ENCODE assay signal across 9 mouse cellular contexts in genomic region chr5:129602071-129602487, GRCm38 (mm10). TPM values are rescaled to one million over a fixed set of nuclear protein-coding genes. Genes with fewer than 3 reads are reported as not detected.
DNase-seq lines count a peak whose midpoint lies in the region; ATAC-seq lines count a peak whose summit lies in the region.
"Had no signal": no experiment of that assay in that cellular context is flagged by ENCODE, and none has a peak within 500 bp of the region (broad histone marks: within the 10 kb centered on the region; RNA-seq: fewer than 3 reads in every experiment).

No protein-coding gene starts in this region.

- H3K4me3 ChIP-seq in heart, embryonic 11.5 days (ENCODE audit: low read depth, low read length), result no peak overlapping the region; the same call in 1 of the 2 replicates
- H3K4me3 ChIP-seq: heart, embryonic 13.5 days had no signal

- H3K4me1 ChIP-seq in heart, embryonic 11.5 days (ENCODE audit: control insufficient read depth, insufficient read depth, low read length), result no peaks in the 10 kb centered on the region
- H3K4me1 ChIP-seq: heart, embryonic 13.5 days had no signal

- no peak for DNase-seq in heart, adult 8-10 months (ENCODE audit: low spot score)
- peak; percentile 21 for DNase-seq in urinary bladder, postnatal 25 days (ENCODE audit: low spot score)
- DNase-seq in urinary bladder, adult 2 months (ENCODE audit: low spot score), result no peak
- DNase-seq in kidney, postnatal 10 days, result peak; percentile 38
- peak; percentile 64 for DNase-seq in thymus, postnatal 4 days
- no peak for DNase-seq in natural killer cell, adult 2 months (ENCODE audit: low spot score in 2 of 2)
- DNase-seq in ovary, adult 18-20 months (ENCODE audit: low spot score), result no peak

- no peak for ATAC-seq in heart, embryonic 11.5 days (replicated peaks; ENCODE audit: insufficient number of reproducible peaks, low FRiP score, low TSS enrichment)

- no peak overlapping the region for H3K9ac ChIP-seq in heart, embryonic 11.5 days (ENCODE audit: low read depth, low read length)
- H3K9ac ChIP-seq: heart, embryonic 13.5 days had no signal

- H3K27ac ChIP-seq in heart, embryonic 11.5 days (ENCODE audit: low read depth, low read length), result no peak overlapping the region
- H3K27ac ChIP-seq: heart, embryonic 13.5 days had no signal

- no peaks in the 10 kb centered on the region for H3K36me3 ChIP-seq in heart, embryonic 11.5 days (ENCODE audit: control insufficient read depth, insufficient read depth, low read length)
- H3K36me3 ChIP-seq: heart, embryonic 13.5 days had no signal

- H3K27me3 ChIP-seq in heart, embryonic 11.5 days (ENCODE audit: control insufficient read depth, insufficient read depth, low read length), result no peaks in the 10 kb centered on the region

- H3K9me3 ChIP-seq in heart, embryonic 11.5 days (replicated peaks; ENCODE audit: control insufficient read depth, low read length), result no peaks in the 10 kb centered on the region
- H3K9me3 ChIP-seq: heart, embryonic 13.5 days had no signal

- WGBS in heart, embryonic 11.5 days (ENCODE audit: insufficient replicate concordance), result 31% methylated on average over 16 of the region's 16 CpGs

- peak overlapping the region; percentile 24; the same call in 1 of the 2 replicates for H3K4me2 ChIP-seq in heart, embryonic 11.5 days
- H3K4me2 ChIP-seq: heart, embryonic 13.5 days had no signal

RNA-seq across cellular contexts. Expression of gene Mmp17, which starts 18.1 kb away (rescaled TPM):
- 0.37 and 0.51 TPM in 2 replicates for polyA plus RNA-seq in heart, embryonic 11.5 days (2014; fragmentation: Nextera tagmentation; extraction: Ambion mirVana)
- under 1 TPM; 0.53 to 0.91 (median 0.77) TPM for total RNA-seq in heart, adult 8-10 months (2022)
- 17.9 and 22.8 TPM in 2 replicates for polyA plus RNA-seq in urinary bladder, adult 2 months (2012; rRNA removed)

Comparison
In these comparisons a context has a peak if more than half of its experiments do, and no peak if none do; other contexts are left out.
1. DNase-seq: peak in urinary bladder, postnatal 25 days (single experiment), kidney, postnatal 10 days (single experiment) and thymus, postnatal 4 days (single experiment); none in heart, adult 8-10 months (single experiment), urinary bladder, adult 2 months (single experiment), natural killer cell, adult 2 months (0 of 2) and ovary, adult 18-20 months (single experiment).
2. RNA of gene Mmp17, which starts 18.1 kb away (polyA plus RNA-seq): 17.9 to 22.8 TPM in urinary bladder, adult 2 months; 0.37 to 0.51 TPM in heart, embryonic 11.5 days; every median in the first group is over 10 times any median in the second.